Mouse (Mus musculus) C2C12 (cell line): ENCODE results near the gene Tcea2.

Source experiments
- CEBPB ChIP-seq: IDR thresholded peaks from one replicate; pipeline ENCODE4 v1.6.1; 2011; ENCODE audit warnings: low read depth, mild to moderate bottlenecking, control low read depth, moderate library complexity
- CTCF ChIP-seq: IDR thresholded peaks from one replicate; pipeline ENCODE4 v1.5.1; 2011; ENCODE audit not compliant: control insufficient read depth, insufficient read depth, insufficient read length
- MAX ChIP-seq: IDR thresholded peaks from one replicate; pipeline ENCODE4 v1.6.1; 2011; ENCODE audit warnings: mild to moderate bottlenecking, control low read depth
- MYOD1 ChIP-seq: IDR thresholded peaks from one replicate; pipeline ENCODE4 v1.6.1; 2011; ENCODE audit warnings: low read depth; ENCODE audit not compliant: control insufficient read depth, insufficient read length
- MYOG ChIP-seq: IDR thresholded peaks from one replicate; pipeline ENCODE4 v1.6.1; 2011; ENCODE audit not compliant: control insufficient read depth, insufficient read length; ENCODE audit errors: extremely low read depth
- USF1 ChIP-seq: IDR thresholded peaks from one replicate; pipeline ENCODE4 v1.6.1; 2011; ENCODE audit warnings: low read depth, mild to moderate bottlenecking, control low read depth, moderate library complexity

- TF ChIP-seq CTCF (no peak), MYOG (no peak), USF1 (no peak), CEBPB (no peak), MYOD1 (no peak), MAX (no peak)
Observed at GRCm38 (mm10) chr2:181662620-181663297, 17.4 kb upstream of the Tcea2 start.
